Mouse (Mus musculus) forelimb bud, embryonic 11.5 days (tissue): Measurements from ENCODE around the gene Fxyd3.

Experiments used
- DNase-seq: peaks from one replicate; pipeline ENCODE4 v3.0.0-alpha.2; 2012; ENCODE audit warnings: low read depth, low spot score

Fxyd3 gene

GRCm38 (mm10) chr7:31098697-31099611, 22.4 kb upstream of the Fxyd3 start:
- no peak for DNase-seq

- DNase-seq = peak; percentile 92
Observed at GRCm38 (mm10) chr7:31097583-31098248, 21.2 kb upstream of the Fxyd3 start.

GRCm38 (mm10) chr7:31096892-31097564, 20.5 kb upstream of the Fxyd3 start:
- no peak for DNase-seq

GRCm38 (mm10) chr7:31094774-31095501, 18.4 kb upstream of the Fxyd3 start:
- no peak for DNase-seq

GRCm38 (mm10) chr7:31089721-31090120, 13.2 kb upstream of the Fxyd3 start:
- no peak for DNase-seq

- DNase-seq = no peak
Observed at GRCm38 (mm10) chr7:31088206-31088605, 11.7 kb upstream of the Fxyd3 start.

- DNase-seq = no peak
Observed at GRCm38 (mm10) chr7:31087262-31087661, 10.8 kb upstream of the Fxyd3 start.

- no peak for DNase-seq
Observed at GRCm38 (mm10) chr7:31086175-31086755, 9.8 kb upstream of the Fxyd3 start.

- DNase-seq = peak; percentile 13
Observed at GRCm38 (mm10) chr7:31085171-31085570, 8.7 kb upstream of the Fxyd3 start.

GRCm38 (mm10) chr7:31084140-31084539, 7.6 kb upstream of the Fxyd3 start:
- DNase-seq = no peak

- no peak for DNase-seq
Observed at GRCm38 (mm10) chr7:31082831-31083588, 6.5 kb upstream of the Fxyd3 start.

- no peak for DNase-seq
Observed at GRCm38 (mm10) chr7:31082106-31082505, 5.6 kb upstream of the Fxyd3 start.

GRCm38 (mm10) chr7:31081106-31081505, 4.6 kb upstream of the Fxyd3 start:
- no peak for DNase-seq

- DNase-seq = no peak
Observed at GRCm38 (mm10) chr7:31080611-31081010, 4.1 kb upstream of the Fxyd3 start.

- no peak for DNase-seq
Observed at GRCm38 (mm10) chr7:31079670-31080069, 3.2 kb upstream of the Fxyd3 start.

GRCm38 (mm10) chr7:31077885-31078445, 1.5 kb upstream of the Fxyd3 start:
- DNase-seq = peak; percentile 67

- DNase-seq = peak; percentile 40
Observed at GRCm38 (mm10) chr7:31077470-31077869, 966 bp upstream of the Fxyd3 start.

GRCm38 (mm10) chr7:31074713-31075069, 1.8 kb downstream of the Fxyd3 start:
- DNase-seq = no peak

- DNase-seq = no peak
Observed at GRCm38 (mm10) chr7:31074061-31074712, 2.3 kb downstream of the Fxyd3 start.

GRCm38 (mm10) chr7:31073546-31073945, 3.0 kb downstream of the Fxyd3 start:
- no peak for DNase-seq
